Mouse (Mus musculus): ENCODE data around the gene Bub1b.

The Bub1b gene

DNA sequence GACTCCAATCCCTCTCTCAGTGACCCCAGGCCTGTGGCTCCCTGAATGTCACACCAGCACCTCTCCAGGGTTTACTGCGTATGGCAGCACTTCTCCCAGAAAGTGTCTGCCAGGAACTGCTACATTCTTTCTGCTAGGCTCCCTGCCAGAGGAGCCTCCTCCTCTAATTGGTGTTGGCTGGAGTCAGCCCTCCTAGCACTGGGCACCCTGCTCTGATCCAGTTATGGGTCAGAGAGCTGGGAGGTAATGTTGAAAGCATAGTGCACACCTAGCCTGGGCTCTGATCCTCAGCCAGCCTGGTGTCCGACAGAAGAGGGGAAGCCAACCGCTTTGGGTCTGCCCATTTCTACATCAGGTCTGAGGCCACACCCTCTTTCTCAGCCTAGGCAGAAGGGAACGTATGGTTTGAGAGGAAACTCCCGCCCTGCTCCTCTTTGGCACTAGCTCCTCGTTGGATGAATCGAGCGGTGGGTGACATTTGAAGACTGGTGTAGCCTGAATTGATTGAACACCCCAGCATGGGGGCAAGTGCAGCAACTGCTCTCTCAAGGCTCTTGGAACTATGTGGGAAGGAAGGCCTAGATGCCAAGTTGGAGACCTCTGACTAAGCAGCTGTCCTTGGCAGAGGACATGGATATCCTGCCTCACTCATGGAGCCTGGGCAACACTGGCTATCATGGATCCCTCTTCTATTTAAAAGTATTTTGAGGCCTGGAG lies 84.7 kb downstream of the Bub1b start:
- in situ Hi-C loops (cut with MboI; ENCODE audit: low pct_unique_long_range_greater_than_20kb in 1 of 2, low sequenced_read_pairs in 2 of 2, unreplicated experiment in 1 of 2), result no loop called here

DNA sequence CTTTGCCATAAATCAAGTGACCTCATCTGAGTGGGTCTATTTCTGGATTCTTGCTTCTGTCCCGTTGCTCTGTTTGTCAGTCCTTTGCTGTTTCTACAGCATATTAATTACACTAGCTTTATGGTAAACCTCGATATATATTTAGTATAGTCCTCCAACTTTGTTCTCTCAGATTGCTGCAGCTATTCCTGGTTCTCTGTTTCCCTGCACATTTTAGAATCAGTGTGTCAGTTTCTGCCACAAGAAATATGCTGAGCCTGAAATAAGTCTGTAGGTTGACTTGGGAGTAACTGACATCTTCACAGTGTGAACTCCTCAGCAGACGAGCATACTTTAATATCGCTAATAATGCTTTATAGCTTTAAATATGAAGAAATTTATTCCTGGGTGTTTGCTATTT lies 87.1 kb downstream of the Bub1b start:
- in situ Hi-C loops (cut with MboI; ENCODE audit: low pct_unique_long_range_greater_than_20kb in 1 of 2, low sequenced_read_pairs in 2 of 2, unreplicated experiment in 1 of 2), result loop anchor here in 1 of 2 experiments (5.0 kb wide), 1 partner anchor 43 kb away; no protein-coding TSS in a partner anchor

GRCm38 (mm10) chr2:118686693-118687092 lies 88.7 kb downstream of the Bub1b start:
- in situ Hi-C loops (cut with MboI; ENCODE audit: low pct_unique_long_range_greater_than_20kb in 1 of 2, low sequenced_read_pairs in 2 of 2, unreplicated experiment in 1 of 2), result loop anchor here in 1 of 2 experiments (5.0 kb wide), 1 partner anchor 44 kb away; no protein-coding TSS in a partner anchor

DNA sequence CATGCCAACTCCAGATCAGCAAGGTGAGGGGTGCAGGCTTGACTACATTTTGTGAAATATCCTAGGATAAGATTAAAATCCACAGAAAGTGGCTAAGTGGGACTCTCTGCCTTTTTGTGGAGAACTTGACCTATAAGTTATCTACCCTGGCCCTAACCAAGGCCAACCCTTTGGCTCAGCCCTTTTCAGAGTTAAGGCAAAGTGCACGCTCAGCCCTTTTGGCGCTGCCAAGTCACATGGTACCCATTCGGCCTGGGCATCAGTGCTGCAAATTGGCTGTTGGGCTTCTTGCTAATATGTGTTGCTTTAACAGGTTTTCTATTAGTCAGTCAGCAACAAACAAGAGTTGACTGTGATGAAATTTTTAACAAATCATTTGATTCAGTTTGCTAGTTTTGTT lies 89.8 kb downstream of the Bub1b start:
- in situ Hi-C loops (cut with MboI; ENCODE audit: low pct_unique_long_range_greater_than_20kb in 1 of 2, low sequenced_read_pairs in 2 of 2, unreplicated experiment in 1 of 2), result loop anchor here in 1 of 2 experiments (5.0 kb wide), 1 partner anchor 45 kb away; no protein-coding TSS in a partner anchor

DNA sequence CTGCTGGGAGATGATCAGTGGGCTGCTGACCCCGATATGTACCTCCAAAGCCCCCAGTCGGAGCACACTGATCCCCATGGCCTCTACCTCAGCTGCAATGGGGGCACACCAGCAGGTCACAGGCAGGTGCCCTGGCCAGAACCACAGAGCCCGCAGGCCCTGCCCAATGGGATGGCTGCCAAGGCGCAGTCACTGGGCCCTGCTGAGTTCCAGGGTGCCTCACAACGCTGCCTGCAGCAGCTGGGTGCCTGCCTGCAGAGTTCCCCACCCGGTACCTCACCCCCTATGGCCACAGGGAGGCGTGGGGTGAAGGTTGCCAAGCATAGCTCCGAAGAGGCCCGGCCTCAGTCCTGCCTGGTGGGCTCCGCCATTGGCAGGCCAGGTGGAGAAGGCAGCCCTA lies 91.9 kb downstream of the Bub1b start:
- in situ Hi-C loops (cut with MboI; ENCODE audit: low pct_unique_long_range_greater_than_20kb in 1 of 2, low sequenced_read_pairs in 2 of 2, unreplicated experiment in 1 of 2), result loop anchor here in 1 of 2 experiments (5.0 kb wide), 1 partner anchor 48 kb away; no protein-coding TSS in a partner anchor
